Mouse (Mus musculus): ENCODE data around the gene Snrnp27. TPM values are rescaled to one million over a fixed set of nuclear protein-coding genes. Genes with fewer than 3 reads are reported as not detected.

Gene Snrnp27
- polyA plus RNA-seq, 1 experiment from 2014 or later: 103 TPM

- H3K4me2 ChIP-seq: no peak overlapping the region
- H3K9ac ChIP-seq: no peak overlapping the region
- 85% methylated on average over 3 of the region's 3 CpGs for WGBS
- no peak for ATAC-seq (ENCODE audit: insufficient number of reproducible peaks, low FRiP score, low TSS enrichment, low read depth)
- H3K36me3 ChIP-seq: peaks cover 65% of the 10 kb centered on the region
- no peaks in the 10 kb centered on the region for H3K4me1 ChIP-seq
- no peaks in the 10 kb centered on the region for H3K9me3 ChIP-seq
- no peak overlapping the region for H3K4me3 ChIP-seq
- H3K27me3 ChIP-seq: no peaks in the 10 kb centered on the region
- H3K27ac ChIP-seq: no peak overlapping the region
Observed at GRCm38 (mm10) chr6:86658501-86658900, 25.8 kb downstream of the Snrnp27 start.

GRCm38 (mm10) chr6:86654270-86654916, 29.9 kb downstream of the Snrnp27 start:
- Histone ChIP-seq H3K4me1 (no peaks in the 10 kb centered on the region), H3K27me3 (no peaks in the 10 kb centered on the region), H3K9me3 (no peaks in the 10 kb centered on the region), H3K27ac (no peak overlapping the region), H3K4me2 (no peak overlapping the region), H3K4me3 (no peak overlapping the region), H3K36me3 (peaks cover 66% of the 10 kb centered on the region), H3K9ac (no peak overlapping the region)
- WGBS: 71% methylated on average over 9 of the region's 9 CpGs
- no peak for ATAC-seq (ENCODE audit: insufficient number of reproducible peaks, low FRiP score, low TSS enrichment, low read depth)

GRCm38 (mm10) chr6:86653026-86653425, 31.3 kb downstream of the Snrnp27 start:
- Histone ChIP-seq H3K36me3 (peaks cover 60% of the 10 kb centered on the region), H3K27me3 (no peaks in the 10 kb centered on the region), H3K9ac (no peak overlapping the region), H3K4me2 (no peak overlapping the region), H3K9me3 (no peaks in the 10 kb centered on the region), H3K4me1 (no peaks in the 10 kb centered on the region), H3K4me3 (no peak overlapping the region), H3K27ac (no peak overlapping the region)
- WGBS: 89% methylated on average over 6 of the region's 6 CpGs
- no peak for ATAC-seq (ENCODE audit: insufficient number of reproducible peaks, low FRiP score, low TSS enrichment, low read depth)

- no peak overlapping the region for H3K9ac ChIP-seq
- WGBS: 72% methylated on average over 7 of the region's 7 CpGs
- no peak for ATAC-seq (ENCODE audit: insufficient number of reproducible peaks, low FRiP score, low TSS enrichment, low read depth)
Observed at GRCm38 (mm10) chr6:86646143-86646542, 38.2 kb downstream of the Snrnp27 start.

GRCm38 (mm10) chr6:86645551-86645950, 38.8 kb downstream of the Snrnp27 start:
- 79% methylated on average over 4 of the region's 4 CpGs for WGBS
- Histone ChIP-seq H3K4me2 (no peak overlapping the region), H3K9ac (no peak overlapping the region), H3K4me1 (no peaks in the 10 kb centered on the region), H3K27ac (no peak overlapping the region), H3K36me3 (peaks cover 21% of the 10 kb centered on the region), H3K9me3 (no peaks in the 10 kb centered on the region), H3K27me3 (no peaks in the 10 kb centered on the region), H3K4me3 (no peak overlapping the region)
- ATAC-seq (ENCODE audit: insufficient number of reproducible peaks, low FRiP score, low TSS enrichment, low read depth): no peak

More at GRCm38 (mm10) chr6:86646143-86646542, 38.2 kb downstream of the Snrnp27 start:
- no peak overlapping the region for H3K27ac ChIP-seq
- peaks cover 27% of the 10 kb centered on the region for H3K36me3 ChIP-seq
- no peak overlapping the region for H3K4me2 ChIP-seq
- no peak overlapping the region for H3K4me3 ChIP-seq
- no peaks in the 10 kb centered on the region for H3K9me3 ChIP-seq
- no peaks in the 10 kb centered on the region for H3K4me1 ChIP-seq
- H3K27me3 ChIP-seq: no peaks in the 10 kb centered on the region

GRCm38 (mm10) chr6:86644775-86645400, 39.4 kb downstream of the Snrnp27 start:
- whole genome bisulfite sequencing: 83% methylated on average over 3 of the region's 3 CpGs
- no peak overlapping the region for H3K27ac ChIP-seq
- H3K4me2 ChIP-seq: no peak overlapping the region
- H3K9ac ChIP-seq: no peak overlapping the region
- ATAC-seq (ENCODE audit: insufficient number of reproducible peaks, low FRiP score, low TSS enrichment, low read depth): no peak
- H3K36me3 ChIP-seq: peaks cover 15% of the 10 kb centered on the region
- no peaks in the 10 kb centered on the region for H3K4me1 ChIP-seq
- no peaks in the 10 kb centered on the region for H3K27me3 ChIP-seq
- H3K9me3 ChIP-seq: no peaks in the 10 kb centered on the region
- no peak overlapping the region for H3K4me3 ChIP-seq

- ATAC-seq (ENCODE audit: insufficient number of reproducible peaks, low FRiP score, low TSS enrichment, low read depth): no peak
- WGBS: 79% methylated on average over 8 of the region's 8 CpGs
Observed at GRCm38 (mm10) chr6:86641716-86642115, 42.6 kb downstream of the Snrnp27 start.

GRCm38 (mm10) chr6:86640776-86641175, 43.5 kb downstream of the Snrnp27 start:
- H3K9ac ChIP-seq: no peak overlapping the region
- H3K4me3 ChIP-seq: no peak overlapping the region
- WGBS: 79% methylated on average over 8 of the region's 8 CpGs
- no peaks in the 10 kb centered on the region for H3K9me3 ChIP-seq
- no peak overlapping the region for H3K4me2 ChIP-seq
- no peak overlapping the region for H3K27ac ChIP-seq
- no peaks in the 10 kb centered on the region for H3K27me3 ChIP-seq
- 0 out of 2 replicates have a peak, but pooled peaks cover 2% of the 10 kb centered on the region for H3K4me1 ChIP-seq
- ATAC-seq (ENCODE audit: insufficient number of reproducible peaks, low FRiP score, low TSS enrichment, low read depth): no peak
- no peaks in the 10 kb centered on the region for H3K36me3 ChIP-seq

More at GRCm38 (mm10) chr6:86641716-86642115, 42.6 kb downstream of the Snrnp27 start:
- no peak overlapping the region for H3K9ac ChIP-seq
- H3K9me3 ChIP-seq: no peaks in the 10 kb centered on the region
- H3K27ac ChIP-seq: no peak overlapping the region
- H3K4me1 ChIP-seq: 0 out of 2 replicates have a peak, but pooled peaks cover 2% of the 10 kb centered on the region
- no peak overlapping the region for H3K4me3 ChIP-seq
- H3K4me2 ChIP-seq: no peak overlapping the region
- no peaks in the 10 kb centered on the region for H3K36me3 ChIP-seq
- no peaks in the 10 kb centered on the region for H3K27me3 ChIP-seq

- Histone ChIP-seq H3K9me3 (no peaks in the 10 kb centered on the region), H3K9ac (no peak overlapping the region), H3K4me1 (0 out of 2 replicates have a peak, but pooled peaks cover 2% of the 10 kb centered on the region), H3K4me3 (no peak overlapping the region), H3K4me2 (no peak overlapping the region), H3K36me3 (no peaks in the 10 kb centered on the region), H3K27me3 (no peaks in the 10 kb centered on the region), H3K27ac (no peak overlapping the region)
- WGBS: 78% methylated on average over 3 of the region's 3 CpGs
- no peak for ATAC-seq (ENCODE audit: insufficient number of reproducible peaks, low FRiP score, low TSS enrichment, low read depth)
Observed at GRCm38 (mm10) chr6:86640161-86640560, 44.2 kb downstream of the Snrnp27 start.

GRCm38 (mm10) chr6:86639180-86640160, 44.9 kb downstream of the Snrnp27 start:
- H3K4me2 ChIP-seq: no peak overlapping the region
- no peaks in the 10 kb centered on the region for H3K27me3 ChIP-seq
- no peaks in the 10 kb centered on the region for H3K9me3 ChIP-seq
- H3K27ac ChIP-seq: no peak overlapping the region
- H3K4me1 ChIP-seq: 0 out of 2 replicates have a peak, but pooled peaks cover 2% of the 10 kb centered on the region
- no peak overlapping the region for H3K4me3 ChIP-seq
- H3K36me3 ChIP-seq: no peaks in the 10 kb centered on the region
- ATAC-seq (ENCODE audit: insufficient number of reproducible peaks, low FRiP score, low TSS enrichment, low read depth): no peak
- no peak overlapping the region for H3K9ac ChIP-seq
- WGBS: 80% methylated on average over 18 of the region's 18 CpGs

GRCm38 (mm10) chr6:86638434-86638833, 45.9 kb downstream of the Snrnp27 start:
- no peaks in the 10 kb centered on the region for H3K9me3 ChIP-seq
- no peak overlapping the region for H3K9ac ChIP-seq
- no peak overlapping the region for H3K27ac ChIP-seq
- 0 out of 2 replicates have a peak, but pooled peaks cover 2% of the 10 kb centered on the region for H3K4me1 ChIP-seq
- no peaks in the 10 kb centered on the region for H3K27me3 ChIP-seq
- no peak overlapping the region for H3K4me3 ChIP-seq
- WGBS: 14% methylated on average over 2 of the region's 2 CpGs
- H3K4me2 ChIP-seq: no peak overlapping the region
- no peak for ATAC-seq (ENCODE audit: insufficient number of reproducible peaks, low FRiP score, low TSS enrichment, low read depth)
- no peaks in the 10 kb centered on the region for H3K36me3 ChIP-seq

All from limb, embryonic 15.5 days (tissue).